Mouse (Mus musculus) intestine, postnatal 0 days (tissue): ENCODE data around the gene Nxpe5. TPM values are rescaled to one million over a fixed set of nuclear protein-coding genes. Genes with fewer than 3 reads are reported as not detected.

ENCODE experiments used
- ATAC-seq: fragments of 200-750 bp; cut with Nextera tagmentation; 2 replicates; pipeline ENCODE4 v1.8.0; 2017; ENCODE audit warnings: mild to moderate bottlenecking, moderate TSS enrichment, moderate library complexity
- H3K27ac ChIP-seq: fragments of 300-500 bp; sonication (generic); 2 replicates; pipeline ENCODE4 v1.5.1; 2014; ENCODE audit warnings: mild to moderate bottlenecking, low read depth, low read length, moderate library complexity
- H3K27me3 ChIP-seq: fragments of 300-500 bp; sonication (generic); replicated peaks from 2 replicates; pipeline ENCODE4 v1.6.1; 2014; ENCODE audit warnings: low read length, mixed read lengths; ENCODE audit not compliant: control insufficient read depth, insufficient read depth
- H3K36me3 ChIP-seq: fragments of 300-500 bp; sonication (generic); 2 replicates; pipeline ENCODE4 v1.6.1; 2014; ENCODE audit warnings: mild to moderate bottlenecking, moderate library complexity; ENCODE audit not compliant: control insufficient read depth, insufficient read depth
- H3K4me1 ChIP-seq: fragments of 300-500 bp; sonication (generic); replicated peaks from 2 replicates; pipeline ENCODE4 v1.6.1; 2014; ENCODE audit warnings: antibody characterized with exemption, low read length, mixed read lengths; ENCODE audit not compliant: control insufficient read depth, insufficient read depth
- H3K4me2 ChIP-seq: fragments of 300-500 bp; sonication (generic); replicated peaks from 2 replicates; pipeline ENCODE4 v1.6.1; 2014; ENCODE audit warnings: low read depth, mild to moderate bottlenecking, moderate library complexity
- H3K4me3 ChIP-seq: fragments of 300-500 bp; sonication (generic); 2 replicates; pipeline ENCODE4 v1.5.1; 2014; ENCODE audit warnings: low read depth, low read length
- H3K9ac ChIP-seq: fragments of 300-500 bp; sonication (generic); 2 replicates; pipeline ENCODE4 v1.6.1; 2014; ENCODE audit warnings: mild to moderate bottlenecking, low read depth, low read length
- H3K9me3 ChIP-seq: fragments of 300-500 bp; sonication (generic); 2 replicates; pipeline ENCODE4 v1.6.1; 2016; ENCODE audit warnings: mixed run types; ENCODE audit not compliant: control insufficient read depth
- CTCF ChIP-seq: sonication (generic); IDR thresholded peaks from 2 replicates; pipeline ENCODE4 v1.5.1; 2016; ENCODE audit warnings: low read depth, mild to moderate bottlenecking, control low read depth, antibody characterized with exemption, moderate library complexity
- WGBS: fragments of 180-500 bp; shearing (Covaris S2); extraction: QIAGEN DNeasy Blood & Tissue Kit; methylation state at CpG from one replicate; pipeline ENCODE4 v1.1.7; 2014; 5-methylcytosine and 5-hydroxymethylcytosine counted together
- polyA plus RNA-seq: library from polyadenylated mRNA; unstranded; fragments of >200 nt; fragmentation: Nextera tagmentation; extraction: Ambion mirVana; gene quantifications from 2 replicates; pipeline ENCODE4 v1.2.1, GENCODE M21; 2015

The Nxpe5 gene
- polyA plus RNA-seq, 1 experiment from 2014 or later, result 0.07 TPM

- no peak for ATAC-seq
- Histone ChIP-seq H3K4me2 (no peak overlapping the region), H3K4me3 (no peak overlapping the region), H3K9me3 (no peaks in the 10 kb centered on the region), H3K36me3 (peaks cover under 1% of the 10 kb centered on the region; the same call in 1 of the 2 replicates), H3K27ac (no peak overlapping the region), H3K9ac (no peak overlapping the region), H3K4me1 (0 out of 2 replicates have a peak, but pooled peaks cover 4% of the 10 kb centered on the region), H3K27me3 (no peaks in the 10 kb centered on the region)
- TF ChIP-seq CTCF, result no peak
- WGBS, result 90% methylated on average over 3 of the region's 3 CpGs
Measured at GRCm38 (mm10) chr5:138267114-138267513, 41.4 kb downstream of the Nxpe5 start.

- no peak overlapping the region for H3K9ac ChIP-seq
- no peaks in the 10 kb centered on the region for H3K36me3 ChIP-seq
- no peak overlapping the region for H3K4me2 ChIP-seq
- no peak overlapping the region for H3K27ac ChIP-seq
- H3K9me3 ChIP-seq, result no peaks in the 10 kb centered on the region
- H3K27me3 ChIP-seq, result no peaks in the 10 kb centered on the region; the same call in 1 of the 2 replicates
- 80% methylated on average over 4 of the region's 4 CpGs for WGBS
- TF ChIP-seq CTCF, result no peak
- ATAC-seq, result no peak
- no peak overlapping the region for H3K4me3 ChIP-seq
- no peaks in the 10 kb centered on the region for H3K4me1 ChIP-seq
Measured at GRCm38 (mm10) chr5:138268980-138269379, 43.3 kb downstream of the Nxpe5 start.

- no peak overlapping the region for H3K9ac ChIP-seq
- H3K4me1 ChIP-seq, result no peaks in the 10 kb centered on the region
- no peak overlapping the region for H3K4me3 ChIP-seq
- H3K4me2 ChIP-seq, result no peak overlapping the region
- no peak for ATAC-seq
- H3K36me3 ChIP-seq, result no peaks in the 10 kb centered on the region
- no peaks in the 10 kb centered on the region; the same call in 1 of the 2 replicates for H3K27me3 ChIP-seq
- no peak overlapping the region for H3K27ac ChIP-seq
- no peaks in the 10 kb centered on the region for H3K9me3 ChIP-seq
- 82% methylated on average over 3 of the region's 3 CpGs for WGBS
- no peak for TF ChIP-seq CTCF
Measured at GRCm38 (mm10) chr5:138271232-138271631, 45.5 kb downstream of the Nxpe5 start.

GRCm38 (mm10) chr5:138272409-138272923 lies 46.8 kb downstream of the Nxpe5 start, which contains the start of gene Gal3st4:
Gal3st4 (minus strand) TSS chr5:138272840.
- WGBS, result 7% methylated on average over 12 of the region's 12 CpGs
- H3K9ac ChIP-seq, result peak within 1 kb of the TSS; percentile 7; the same call in 1 of the 2 replicates
- ATAC-seq, result no peak
- peak within 1 kb of the TSS; percentile 12; the same call in 1 of the 2 replicates for H3K4me3 ChIP-seq
- H3K9me3 ChIP-seq, result no peaks in the 10 kb centered on the region
- peak; percentile 33 for TF ChIP-seq CTCF
- H3K27me3 ChIP-seq, result no peaks in the 10 kb centered on the region; the same call in 1 of the 2 replicates
- no peak within 1 kb of the TSS for H3K27ac ChIP-seq
- no peaks in the 10 kb centered on the region for H3K36me3 ChIP-seq
- peak within 1 kb of the TSS; percentile 40 for H3K4me2 ChIP-seq
- no peaks in the 10 kb centered on the region for H3K4me1 ChIP-seq

- ATAC-seq, result no peak
- TF ChIP-seq CTCF, result no peak
- Histone ChIP-seq H3K9ac (no peak overlapping the region), H3K4me1 (no peaks in the 10 kb centered on the region), H3K4me3 (no peak overlapping the region), H3K4me2 (no peak overlapping the region), H3K27me3 (no peaks in the 10 kb centered on the region; the same call in 1 of the 2 replicates), H3K27ac (no peak overlapping the region), H3K9me3 (no peaks in the 10 kb centered on the region), H3K36me3 (no peaks in the 10 kb centered on the region)
- 85% methylated on average over 8 of the region's 8 CpGs for WGBS
Measured at GRCm38 (mm10) chr5:138274186-138274585, 48.5 kb downstream of the Nxpe5 start.

GRCm38 (mm10) chr5:138275216-138276050 lies 49.7 kb downstream of the Nxpe5 start:
- H3K36me3 ChIP-seq, result no peaks in the 10 kb centered on the region
- H3K4me2 ChIP-seq, result peak overlapping the region; percentile 53
- H3K27me3 ChIP-seq, result no peaks in the 10 kb centered on the region; the same call in 1 of the 2 replicates
- TF ChIP-seq CTCF, result no peak
- H3K4me1 ChIP-seq, result no peaks in the 10 kb centered on the region
- ATAC-seq, result no peak
- no peak overlapping the region for H3K4me3 ChIP-seq
- no peak overlapping the region for H3K9ac ChIP-seq
- no peak overlapping the region for H3K27ac ChIP-seq
- 47% methylated on average over 41 of the region's 41 CpGs for WGBS
- no peaks in the 10 kb centered on the region for H3K9me3 ChIP-seq
